Mouse (Mus musculus): ENCODE measurements at regions not wholly inside any gene's neighbourhood (a gene's known extent, or its start where the extent isn't known, plus 50 kb on each side); places are given as distances from the start of the nearest gene placed in this dataset.
A peak's percentile ranks its signal among the peaks of the same experiment; 100 is the strongest.

DNA sequence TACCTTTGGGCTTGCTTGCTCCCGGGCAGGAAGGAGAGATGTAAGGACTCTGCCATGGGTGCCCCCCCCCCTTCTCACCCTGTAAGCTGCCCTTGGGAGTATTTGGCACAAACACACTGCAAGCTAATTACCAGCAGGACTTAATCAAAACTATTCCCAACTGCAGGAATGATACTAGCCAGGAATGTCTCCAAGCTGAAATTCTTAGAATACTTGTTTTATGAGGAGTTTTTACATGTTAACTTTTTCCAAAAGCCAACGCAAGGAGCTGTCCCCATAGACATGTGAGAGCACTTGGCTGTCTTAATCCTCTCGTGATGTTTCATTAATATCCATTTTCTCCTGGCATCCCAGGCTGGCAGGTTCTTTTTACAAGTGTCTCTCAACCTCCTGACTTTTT, 155.6 kb upstream of the Irx6 start:
- no peak for DNase-seq (ENCODE audit: low spot score in 2 of 2)

DNA sequence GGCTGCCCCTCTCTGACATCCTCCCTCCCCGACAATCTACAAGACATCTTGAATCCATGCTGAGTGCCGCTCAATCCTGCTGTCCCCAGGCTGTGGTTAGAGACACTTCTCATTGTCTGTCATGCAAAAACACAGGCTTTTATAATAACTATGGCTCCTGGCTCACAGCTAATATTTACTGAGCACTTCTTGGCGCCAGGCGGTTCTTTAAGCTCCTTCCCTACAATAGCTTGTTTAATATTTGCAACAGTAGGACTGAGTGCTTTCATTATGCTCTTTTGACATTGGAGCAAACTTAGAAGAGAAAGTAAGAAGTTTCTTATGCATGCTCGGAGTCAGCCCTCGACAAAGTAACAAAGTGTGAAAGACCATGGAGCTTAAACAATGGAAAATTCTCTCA, 151.6 kb upstream of the Irx6 start:
- no peak for DNase-seq (ENCODE audit: low spot score in 2 of 2)

DNA sequence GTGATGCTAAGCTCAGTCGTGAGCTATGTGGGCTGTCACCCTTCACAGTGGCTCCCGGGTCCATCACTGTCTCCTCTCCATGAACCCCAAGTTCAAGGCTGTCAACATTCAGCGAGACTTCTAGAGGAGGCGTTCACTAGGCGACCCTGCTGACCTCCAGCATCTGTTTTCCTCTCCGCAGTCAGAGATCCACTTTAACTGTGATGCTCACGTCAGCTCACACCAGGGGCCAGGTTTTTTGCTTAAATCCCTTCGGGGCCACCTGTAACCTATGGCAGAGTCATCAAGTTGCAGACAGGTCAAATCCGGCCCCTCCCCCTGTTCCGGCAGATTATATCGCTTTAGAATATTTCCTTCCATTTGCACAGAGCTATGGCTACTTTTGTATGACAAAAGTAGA, 144.3 kb upstream of the Irx6 start:
- no peak for DNase-seq (ENCODE audit: low spot score in 2 of 2)

DNA sequence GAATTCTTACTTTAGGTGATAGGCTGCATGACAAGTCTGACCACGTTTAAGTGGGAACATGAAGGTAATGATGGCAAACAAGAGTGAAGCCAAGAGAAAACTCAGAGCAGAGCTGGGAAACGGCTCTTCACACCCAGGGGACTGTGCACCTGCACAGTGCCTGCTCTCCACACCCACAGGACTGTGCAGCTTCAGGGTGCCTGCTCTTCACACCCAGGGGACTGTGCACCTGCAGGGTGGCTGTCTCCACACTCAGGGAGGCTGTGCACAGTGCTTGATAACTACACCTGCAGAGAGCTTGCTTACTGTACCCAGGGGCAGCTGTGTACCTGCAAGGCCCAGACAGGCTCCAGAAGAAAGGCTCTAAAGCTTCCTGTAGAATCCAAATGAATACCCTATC, 133.5 kb upstream of the Irx6 start:
- DNase-seq (ENCODE audit: low spot score in 2 of 2): no peak

DNA sequence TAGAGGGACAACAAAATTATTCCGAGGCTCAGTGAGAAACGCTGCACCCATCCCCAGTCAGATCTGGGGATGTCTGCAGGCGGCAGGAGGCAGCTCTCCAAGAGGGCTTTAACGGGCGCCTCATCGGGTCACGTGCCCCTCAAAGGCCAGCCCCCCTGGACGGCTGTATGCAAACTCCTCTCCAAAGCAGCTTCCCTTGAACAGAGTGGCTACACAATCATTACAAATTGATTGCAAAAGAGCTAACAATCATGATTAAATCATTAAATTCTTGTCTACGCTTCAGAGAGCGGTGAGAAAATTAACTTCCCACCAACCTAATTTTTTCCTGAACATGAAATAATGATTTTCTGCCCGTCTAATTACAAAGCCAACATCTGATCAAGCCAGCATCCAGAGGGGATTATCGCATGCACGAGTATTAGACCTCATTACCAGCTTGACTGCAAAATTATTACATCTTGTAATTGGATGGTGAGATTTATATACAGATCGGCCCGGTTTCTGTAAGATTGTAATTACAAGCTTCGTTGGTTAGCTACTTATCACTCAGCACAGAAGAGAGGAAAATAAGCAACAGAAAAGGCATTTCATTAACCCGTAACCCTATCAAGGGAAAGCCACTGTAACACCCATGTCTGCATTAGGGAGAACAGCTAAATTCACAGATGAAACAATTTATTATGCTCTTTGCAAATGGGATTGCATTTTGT, 128.6 kb upstream of the Irx6 start:
- DNase-seq (ENCODE audit: low spot score in 2 of 2): no peak

DNA sequence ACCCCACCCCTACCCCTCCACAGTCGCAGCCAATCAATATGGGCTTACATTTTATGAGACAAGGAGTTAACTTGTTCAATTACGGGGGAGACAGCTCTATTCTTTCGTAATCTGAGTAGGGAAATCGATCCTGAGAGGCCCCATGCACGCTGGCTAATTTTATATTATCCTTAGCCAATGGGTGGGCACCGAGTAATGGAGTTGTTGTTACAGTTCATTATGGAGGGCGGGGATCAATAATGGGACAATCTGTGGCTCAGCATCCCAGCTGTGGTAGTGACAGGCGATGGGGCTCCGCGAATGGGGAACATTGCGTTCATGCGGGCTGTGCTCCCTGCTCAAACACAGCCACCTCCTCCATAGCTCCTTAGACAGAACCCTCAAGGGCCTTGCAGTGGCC, 118.9 kb upstream of the Irx6 start:
- DNase-seq (ENCODE audit: low spot score in 2 of 2): no peak

DNA sequence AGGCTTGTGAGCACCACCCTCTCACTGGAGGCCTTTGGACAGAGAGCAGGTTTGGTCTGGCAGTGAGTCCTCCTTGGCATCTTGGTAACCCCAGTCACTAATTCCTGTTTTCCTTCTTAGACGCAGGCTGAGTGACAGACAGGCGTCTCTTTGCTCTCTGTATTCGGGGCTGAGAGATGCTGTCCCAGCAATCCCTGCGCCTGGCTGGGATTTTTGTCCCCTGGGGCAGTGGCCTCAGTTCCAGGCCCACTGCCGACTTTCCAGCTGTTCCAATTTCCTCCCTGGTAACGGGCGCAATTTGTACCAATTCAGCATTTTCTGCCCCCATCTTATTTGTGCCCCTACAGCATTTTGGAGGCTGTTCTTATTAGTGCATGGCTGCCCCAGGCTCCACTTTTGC, 118.5 kb upstream of the Irx6 start:
- DNase-seq (ENCODE audit: low spot score in 2 of 2): no peak

DNA sequence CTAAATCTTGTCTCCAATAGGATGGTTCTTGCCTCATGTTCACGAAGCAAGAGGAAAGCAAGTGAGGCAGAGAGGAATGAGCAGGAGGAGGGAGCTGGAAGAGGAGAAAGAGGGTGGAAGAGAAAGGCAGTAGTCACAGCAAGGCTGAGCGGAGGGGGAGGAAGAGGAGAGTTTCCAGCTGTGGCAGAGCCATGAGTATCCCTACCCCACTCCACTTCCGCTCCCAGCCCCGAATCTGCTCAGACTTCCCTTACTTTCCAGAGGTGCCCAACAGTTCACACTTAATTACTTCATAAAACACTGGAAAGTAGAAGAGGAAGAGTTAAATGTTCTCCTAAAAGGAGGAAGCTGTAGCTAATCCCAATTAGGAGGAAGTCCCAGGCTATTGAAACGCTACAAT, 111.6 kb upstream of the Irx6 start:
- no peak for DNase-seq (ENCODE audit: low spot score in 2 of 2)

DNA sequence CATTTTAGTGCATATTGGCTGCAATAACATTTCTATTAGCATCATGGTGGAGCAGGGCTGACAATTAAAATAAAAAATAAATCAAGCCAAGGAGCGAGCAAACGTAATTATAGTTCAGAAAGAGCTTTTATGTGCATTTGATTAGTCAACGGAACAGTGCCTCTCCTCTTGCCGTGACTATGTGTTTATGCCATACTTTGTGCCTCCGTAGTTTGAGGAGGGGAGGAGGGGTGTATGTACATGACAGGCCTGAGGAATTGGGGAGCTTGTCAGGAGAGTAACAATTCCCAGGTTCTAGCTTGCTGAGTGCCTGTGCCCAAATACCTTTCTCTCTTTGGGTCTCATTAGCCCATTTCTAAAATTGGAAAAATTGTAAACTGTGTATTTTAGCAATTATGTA, 111.1 kb upstream of the Irx6 start:
- no peak for DNase-seq (ENCODE audit: low spot score in 2 of 2)

DNA sequence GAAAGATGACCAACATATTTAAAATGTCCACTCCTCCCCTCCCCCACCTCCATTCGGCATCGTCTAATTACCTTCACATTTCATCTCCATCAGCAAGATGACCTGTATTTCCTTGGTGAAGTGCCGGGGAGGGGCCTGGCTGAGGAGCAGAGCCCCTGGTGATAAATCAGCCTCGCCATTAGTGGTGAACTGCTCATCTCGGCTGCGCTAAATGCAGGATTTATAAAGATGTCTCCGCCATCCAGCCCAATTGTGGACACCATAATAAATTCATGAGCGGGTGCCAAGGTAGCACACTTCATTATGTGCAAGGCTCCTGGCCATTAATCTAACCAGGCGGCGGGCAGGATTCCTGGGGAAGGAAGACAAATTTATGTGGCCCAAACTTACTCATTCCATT, 104.4 kb upstream of the Irx6 start:
- no peak for DNase-seq (ENCODE audit: low spot score in 2 of 2)

DNA sequence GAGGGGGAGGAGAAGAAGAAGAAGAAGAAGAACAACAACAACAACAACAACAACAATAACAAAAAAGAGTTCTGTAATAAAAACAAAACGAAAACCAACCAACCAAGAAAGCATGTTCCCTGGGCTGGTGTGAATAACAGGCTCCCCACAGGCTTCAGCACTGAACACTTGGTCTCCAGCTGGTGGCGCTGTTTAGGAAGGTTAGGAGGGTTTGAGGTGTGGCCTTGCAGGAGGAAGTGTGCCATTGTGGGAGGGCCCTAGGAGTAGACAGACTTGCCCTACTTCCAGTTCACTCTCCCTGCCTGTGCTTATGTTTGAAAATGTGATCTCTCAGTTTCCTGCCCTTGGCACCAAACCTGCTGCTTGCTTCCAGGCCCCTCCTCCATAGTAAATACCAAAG, 94.6 kb upstream of the Irx6 start:
- DNase-seq (ENCODE audit: low spot score in 2 of 2): no peak

DNA sequence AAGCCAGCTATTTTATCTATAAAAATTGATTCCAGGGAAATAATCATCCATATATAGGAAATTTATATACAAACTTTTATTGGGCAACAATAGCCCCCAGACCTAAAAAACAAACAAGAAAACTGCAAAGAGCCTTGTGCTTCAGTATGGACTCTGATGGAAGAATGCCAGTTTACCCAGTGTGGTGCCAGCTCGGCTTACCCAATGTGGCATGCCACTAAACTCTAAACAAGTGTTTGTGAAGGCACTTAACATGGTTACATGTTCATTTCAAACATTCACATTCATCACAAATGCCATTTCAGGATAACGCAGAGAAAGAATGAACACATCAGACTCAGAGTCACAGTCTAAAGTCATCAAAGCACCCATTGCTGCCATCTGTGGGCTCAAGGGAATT, 93.0 kb upstream of the Irx6 start:
- DNase-seq (ENCODE audit: low spot score in 2 of 2): no peak

DNA sequence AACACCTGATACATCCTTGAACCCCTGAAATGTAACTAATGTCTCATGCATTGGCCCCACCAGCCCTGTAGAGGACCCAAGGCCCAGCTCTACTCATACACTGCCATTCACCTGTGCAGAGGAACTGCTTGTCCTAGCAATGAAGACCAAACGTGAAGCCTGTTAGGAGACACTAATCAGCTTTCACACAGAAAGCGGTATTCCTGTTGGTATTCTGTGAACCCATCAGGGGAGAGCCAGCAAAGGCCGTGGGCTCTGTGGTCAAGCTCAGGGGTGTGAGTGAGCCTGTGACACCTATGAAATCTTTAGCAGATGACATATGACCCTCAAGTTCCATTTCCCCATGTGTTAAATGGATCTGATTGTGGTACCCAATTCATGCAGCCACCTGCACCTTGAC, 73.3 kb upstream of the Irx6 start:
- DNase-seq (ENCODE audit: low spot score in 2 of 2): peak; percentile 4 to 40

DNA sequence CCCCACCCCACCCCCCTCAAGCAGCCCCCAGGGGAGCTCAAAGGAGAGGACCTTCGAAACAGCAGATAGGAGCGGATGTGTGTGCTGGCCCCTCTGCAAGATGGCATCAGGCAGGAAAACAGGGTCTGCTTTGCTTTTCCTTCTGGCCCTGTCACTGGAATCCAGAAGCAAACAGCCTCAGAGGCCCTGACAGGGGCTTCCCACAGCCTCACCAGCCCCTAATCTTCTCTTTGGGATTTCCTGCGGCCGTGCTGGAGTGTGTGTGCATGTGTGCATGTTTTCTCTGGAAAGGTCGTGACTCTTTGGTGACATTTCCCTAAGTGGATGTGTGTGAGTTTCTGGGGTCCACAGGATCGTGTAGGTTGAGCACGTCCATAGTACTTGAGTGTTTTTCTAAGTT, 71.1 kb upstream of the Irx6 start:
- peak in 1 of 2 experiments; percentile 42 for DNase-seq (ENCODE audit: low spot score in 2 of 2)

DNA sequence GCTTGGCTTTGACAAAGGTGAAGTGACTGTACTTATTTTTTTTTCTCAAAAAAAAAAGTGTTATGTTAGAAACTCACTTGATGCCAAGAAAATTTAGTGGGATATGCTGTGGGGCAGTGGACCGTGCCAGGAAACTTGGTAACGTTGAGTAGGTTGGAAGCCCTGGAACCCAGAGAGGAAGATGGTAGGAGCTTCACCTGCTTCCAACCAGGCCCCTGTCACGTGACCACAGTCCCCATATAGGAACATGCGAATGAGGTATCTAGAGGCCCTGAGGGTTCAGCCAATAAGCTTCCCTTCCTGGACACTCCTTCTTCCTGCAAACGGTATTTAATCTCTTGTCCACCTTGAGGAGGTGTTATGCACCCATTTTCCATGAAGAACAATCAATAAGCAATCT, 68.5 kb upstream of the Irx6 start:
- no peak for DNase-seq (ENCODE audit: low spot score in 2 of 2)

DNA sequence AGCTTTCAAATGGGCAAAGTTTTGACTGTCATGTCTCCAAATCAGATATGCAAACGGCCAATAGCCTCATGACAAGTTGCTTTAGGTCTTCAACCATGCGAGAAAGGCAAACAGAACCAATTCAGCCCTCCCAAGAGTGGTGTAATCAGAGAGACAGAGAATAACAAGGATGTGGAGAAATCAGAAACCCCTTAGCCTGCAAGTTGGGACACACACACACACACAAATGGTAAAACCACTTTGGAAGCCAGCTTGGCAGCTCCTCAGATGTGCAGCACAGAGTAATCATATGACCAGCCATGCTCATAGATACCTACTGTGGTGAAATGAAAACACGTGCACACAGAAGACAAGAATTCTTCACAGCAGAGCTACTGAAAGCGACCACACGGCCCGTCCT, 66.5 kb upstream of the Irx6 start:
- DNase-seq (ENCODE audit: low spot score in 2 of 2): no peak

DNA sequence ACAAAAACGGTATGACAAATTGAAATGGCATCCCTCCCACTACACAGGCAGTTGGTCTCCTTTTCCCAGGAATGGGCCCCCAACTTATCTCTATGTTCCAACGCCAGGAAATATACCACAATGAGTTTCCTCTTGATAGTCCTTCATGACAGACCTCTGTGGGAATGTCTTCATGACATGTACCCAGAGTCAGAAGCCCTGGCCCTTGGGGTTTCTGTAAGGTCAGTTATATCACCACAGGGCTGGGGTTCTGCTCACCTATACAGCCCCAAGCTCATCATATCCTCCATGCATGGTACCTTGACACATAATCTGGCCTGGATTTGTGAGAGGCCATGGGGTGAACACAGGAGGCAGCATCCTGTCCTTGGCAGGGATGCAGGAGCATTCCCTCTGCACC, 64.2 kb upstream of the Irx6 start:
- DNase-seq (ENCODE audit: low spot score in 2 of 2): peak in 1 of 2 experiments; percentile 50

DNA sequence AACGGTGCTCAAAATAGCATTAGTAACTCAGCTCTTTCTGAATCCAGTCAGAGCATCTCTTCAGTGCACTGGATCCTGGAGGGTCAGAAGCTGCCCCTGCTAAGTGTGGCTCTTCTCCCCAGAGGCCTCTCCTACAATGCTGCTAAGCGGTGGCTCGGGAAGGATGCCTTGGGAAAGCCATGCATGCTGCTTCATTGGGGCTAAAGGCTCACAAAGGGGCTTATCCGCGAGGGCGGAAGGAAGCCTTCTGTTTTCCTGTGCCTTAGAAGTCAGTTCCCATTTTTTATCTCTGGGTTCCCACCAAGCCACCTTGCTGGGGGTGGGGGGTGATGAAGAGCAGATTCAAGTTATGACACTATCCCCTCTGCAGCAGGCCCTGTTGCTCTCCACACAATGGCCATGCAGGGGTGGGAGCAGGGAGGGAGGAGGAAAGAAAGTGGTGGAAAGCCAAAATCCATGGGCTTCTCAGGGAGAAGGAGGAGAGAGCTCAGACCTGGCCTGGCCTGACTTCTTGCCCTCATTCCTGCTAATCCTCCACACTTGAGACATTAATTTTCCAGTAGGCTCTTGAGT, 63.5 kb upstream of the Irx6 start:
- peak in 1 of 2 experiments; percentile 39 for DNase-seq (ENCODE audit: low spot score in 2 of 2)

DNA sequence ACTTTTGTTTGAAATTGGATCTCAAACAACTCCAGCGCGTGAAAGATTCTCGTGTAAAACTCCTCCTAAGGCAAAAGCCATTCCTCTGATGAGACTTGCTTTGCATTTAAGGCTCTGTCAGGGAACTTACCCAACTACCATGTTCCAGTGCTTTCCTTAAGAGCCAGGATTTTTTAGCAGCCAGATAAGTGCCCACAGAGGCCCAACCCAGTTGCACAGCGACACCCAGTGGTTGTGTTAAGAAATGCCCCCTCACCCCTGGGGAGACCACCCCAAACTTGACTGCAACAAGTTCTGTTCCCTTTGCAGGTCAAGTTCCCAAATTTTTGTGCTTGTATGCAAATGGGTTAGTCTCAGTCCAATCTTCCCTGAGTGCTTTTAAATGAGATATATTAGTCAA, 60.6 kb upstream of the Irx6 start:
- DNase-seq (ENCODE audit: low spot score in 2 of 2): peak in 1 of 2 experiments; percentile 59

DNA sequence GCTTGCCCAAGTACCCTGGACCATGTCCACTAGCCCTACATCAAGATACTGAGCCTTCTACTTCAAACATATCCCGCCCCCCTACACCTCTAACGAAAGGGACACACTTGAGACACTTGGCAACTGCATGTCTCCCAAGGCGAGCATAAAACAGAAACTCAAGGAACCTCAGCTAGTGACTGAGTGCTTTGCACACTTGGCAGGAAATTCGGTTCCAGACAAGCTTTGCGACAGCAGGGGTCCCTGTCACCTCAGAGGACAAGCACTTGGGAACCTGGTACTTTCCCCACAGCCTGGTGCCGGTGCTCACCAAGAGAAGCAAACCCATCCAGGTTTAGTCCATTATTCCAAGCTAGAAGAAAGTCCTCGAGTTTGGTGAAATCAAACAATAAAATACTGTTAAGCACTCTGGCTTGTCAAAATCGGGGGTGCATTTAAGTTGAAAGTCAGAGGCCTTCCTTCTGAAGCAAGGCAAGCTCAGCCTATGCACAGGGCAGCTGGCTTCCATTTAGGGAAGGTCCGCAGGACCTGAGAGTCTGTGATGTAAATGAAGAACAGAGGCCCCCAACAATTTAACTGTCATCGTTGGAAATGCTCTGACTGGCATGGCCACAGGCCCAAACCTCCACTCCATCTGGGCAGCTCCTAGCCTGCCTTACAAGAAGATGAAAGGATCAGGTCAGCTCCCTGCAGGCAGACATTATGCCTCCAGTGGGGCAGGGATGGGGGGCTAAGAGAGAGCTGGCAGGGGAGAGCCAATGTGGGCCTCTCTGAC, 57.6 kb upstream of the Irx6 start:
- peak in 1 of 2 experiments; percentile 38 for DNase-seq (ENCODE audit: low spot score in 2 of 2)

DNA sequence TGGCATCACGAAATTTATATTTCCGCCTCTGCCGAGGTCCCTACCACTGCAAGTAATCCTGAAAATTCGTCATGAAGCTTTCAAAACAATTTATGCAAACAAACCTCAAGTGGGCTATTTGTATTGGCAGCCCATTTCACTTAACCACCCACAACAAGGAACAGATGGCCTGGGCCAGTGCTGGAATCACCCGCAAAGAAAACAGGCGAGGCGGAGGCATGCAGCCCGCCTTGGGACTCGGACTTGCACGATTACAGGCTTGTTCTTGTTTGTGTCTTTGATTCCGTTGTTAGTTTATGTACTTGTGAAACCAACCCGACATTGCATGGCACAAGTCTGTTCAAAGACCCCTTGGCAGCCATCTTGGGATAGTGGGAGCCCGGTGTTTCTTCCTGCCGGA, 55.8 kb upstream of the Irx6 start:
- DNase-seq (ENCODE audit: low spot score in 2 of 2): peak in 1 of 2 experiments; percentile 51

All from urinary bladder, postnatal 4 days (tissue).